Mouse (Mus musculus): ENCODE measurements around the gene Jade2.

DNA sequence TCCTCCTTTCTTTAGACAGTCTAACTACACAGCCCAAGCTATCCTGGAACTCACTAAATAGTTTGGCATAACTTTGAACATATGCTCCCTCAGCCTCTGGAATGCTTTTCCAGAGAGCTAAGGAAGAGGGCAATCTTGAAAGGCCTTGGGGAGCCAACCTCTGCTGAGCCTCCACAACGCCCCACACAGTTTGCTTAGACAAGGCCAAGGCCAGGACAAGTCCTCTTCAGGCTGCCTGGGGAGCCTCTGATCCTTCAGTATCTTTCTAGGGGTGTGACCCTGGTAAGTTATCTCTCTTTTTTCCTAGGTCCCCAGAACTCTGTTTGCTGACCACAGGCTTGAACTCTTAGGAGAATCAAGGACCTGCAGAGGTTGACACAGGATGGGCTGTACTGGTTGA lies 26.6 kb upstream of the Jade2 start:
- TF ChIP-seq CTCF (IDR thresholded peaks at IDR 0.05; ENCODE audit: low read depth, low read length) (no peak), POLR2A (IDR thresholded peaks at IDR 0.05; ENCODE audit: extremely low read depth, insufficient read depth, low read length) (no peak)
